Mouse (Mus musculus) testis, postnatal 10 days (tissue): ENCODE data around the gene Pde8b.

ENCODE experiments used
- DNase-seq: peaks from one replicate; pipeline ENCODE4 v3.0.0; 2021; ENCODE audit warnings: low spot score

Gene Pde8b

DNA sequence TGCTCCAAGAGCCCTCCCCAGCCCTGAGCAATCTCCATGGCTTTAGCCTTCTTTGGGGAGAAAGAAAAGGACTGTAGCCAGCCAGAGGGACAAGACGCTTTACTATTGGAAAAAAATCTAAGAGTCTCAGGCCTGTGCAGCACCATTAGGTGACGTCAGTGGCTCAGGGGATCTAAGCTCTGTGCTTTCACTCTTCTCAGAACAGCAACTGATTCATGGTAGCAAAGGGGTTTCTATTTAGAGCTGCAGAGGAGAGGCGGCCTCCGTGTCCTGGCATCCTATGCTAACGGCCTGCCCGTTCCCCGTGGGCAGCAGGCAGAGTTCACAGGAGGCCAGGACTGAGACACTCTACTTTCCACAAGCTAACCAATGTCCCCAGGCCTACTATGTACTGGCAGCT lies 169.1 kb downstream of the Pde8b start:
- peak; percentile 29 for DNase-seq

DNA sequence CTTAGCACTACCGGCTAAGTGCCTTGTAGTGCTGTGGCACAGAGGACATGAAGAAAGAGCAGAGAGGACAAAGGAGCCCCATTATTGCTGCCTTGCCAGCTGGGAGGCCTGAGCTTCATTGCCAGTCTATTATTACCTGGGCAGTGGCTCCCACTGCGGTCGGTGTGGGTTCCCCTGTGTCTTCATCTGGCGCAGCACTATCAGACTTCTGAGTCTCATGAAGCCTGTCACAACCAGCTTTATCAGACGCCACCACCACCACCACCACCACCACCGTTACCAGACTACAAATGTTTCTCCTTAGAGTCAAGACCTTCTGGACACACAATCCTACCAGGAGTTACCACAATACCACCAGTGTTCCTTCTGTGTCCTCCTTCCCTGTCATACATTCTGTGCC lies 171.6 kb downstream of the Pde8b start:
- DNase-seq: peak; percentile 23

DNA sequence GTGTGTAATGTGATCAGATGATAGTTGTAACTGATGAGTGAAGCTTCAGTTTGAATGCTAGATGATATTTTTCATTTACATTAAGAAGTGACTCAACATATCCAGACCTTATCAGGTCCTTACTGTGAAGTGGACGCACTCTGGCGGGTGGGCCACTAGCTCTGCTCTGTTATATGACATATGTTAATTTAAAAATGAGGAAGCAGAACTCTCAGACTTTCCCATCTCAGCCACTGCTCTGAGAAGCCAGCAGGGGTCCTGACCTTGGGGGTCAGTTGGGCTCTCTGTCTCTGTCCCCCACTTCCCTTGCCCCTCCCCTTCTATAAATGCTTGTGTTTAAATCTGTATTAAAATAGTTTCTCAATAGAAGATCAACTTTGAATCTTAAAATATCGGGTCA lies 172.4 kb downstream of the Pde8b start:
- peak; percentile 18 for DNase-seq

DNA sequence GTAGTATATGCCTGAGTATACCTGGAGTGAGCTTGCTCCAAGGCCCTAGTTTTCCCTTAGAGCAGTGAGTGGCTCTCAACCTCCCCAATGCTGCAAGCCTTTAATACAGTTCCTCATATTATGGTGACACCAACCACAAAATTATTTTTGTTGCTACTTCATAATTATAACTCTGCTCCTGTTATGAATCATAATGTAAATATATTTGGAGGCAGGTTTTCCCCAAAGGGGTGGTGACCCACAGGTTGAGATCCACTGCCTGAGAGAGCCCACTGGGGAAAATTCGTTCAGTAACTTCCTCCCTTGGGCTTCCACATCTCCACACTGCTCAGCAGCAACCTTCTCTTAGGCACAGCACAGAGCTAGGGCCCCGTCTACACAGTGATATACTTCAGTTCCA lies 174.0 kb downstream of the Pde8b start:
- DNase-seq: no peak

DNA sequence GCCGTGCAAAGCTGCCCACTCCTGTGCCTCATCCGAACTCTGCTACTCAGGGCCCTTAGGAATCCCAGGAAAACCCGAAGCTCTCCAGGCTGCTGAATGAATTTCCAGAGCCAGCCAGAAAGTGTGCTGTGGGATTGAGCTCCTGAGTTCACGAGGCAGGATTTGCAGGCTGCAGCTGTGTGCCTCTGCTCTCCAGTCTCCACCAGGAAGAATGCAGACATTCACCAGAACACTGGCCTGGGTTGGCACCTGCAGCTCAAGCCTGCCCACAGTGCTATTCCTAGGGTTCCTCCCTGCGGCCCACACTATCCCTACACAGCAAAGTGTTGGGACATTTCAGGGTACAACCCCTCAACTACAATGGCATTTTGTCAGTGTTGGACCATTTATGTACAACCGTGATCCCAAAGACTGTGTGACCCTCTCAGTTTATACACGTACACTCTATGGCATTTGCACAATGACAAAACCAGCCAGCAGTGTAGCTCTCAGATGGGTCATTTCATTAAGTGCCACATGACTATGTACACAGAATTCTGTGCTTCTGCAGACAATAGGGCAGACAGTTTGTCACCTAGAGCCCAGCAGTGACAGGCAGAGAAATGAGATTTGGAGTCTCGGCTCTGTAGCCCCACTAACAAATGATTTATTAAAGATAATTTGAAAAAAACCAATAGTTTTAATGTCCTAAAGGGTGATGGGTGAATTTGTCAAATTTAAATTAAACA lies 176.5 kb downstream of the Pde8b start:
- DNase-seq: peak; percentile 34

DNA sequence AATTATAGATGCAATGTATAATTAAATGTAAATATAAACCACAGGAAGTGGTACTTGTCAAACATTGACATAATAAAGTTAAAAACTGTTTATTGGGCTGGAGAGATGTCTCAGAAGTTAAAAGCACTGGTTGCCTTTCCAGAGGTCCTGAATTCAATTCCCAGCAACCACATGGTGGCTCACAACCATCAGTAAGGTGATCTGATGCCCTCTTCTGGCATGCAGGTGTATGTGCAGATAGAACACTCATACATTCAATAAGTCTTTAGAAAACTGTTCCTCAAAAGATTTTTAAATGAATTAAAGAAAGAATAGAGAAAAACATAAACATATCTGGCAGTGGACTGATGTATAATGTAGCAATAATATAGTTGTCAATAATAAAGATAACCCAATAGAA lies 179.9 kb downstream of the Pde8b start:
- no peak for DNase-seq

DNA sequence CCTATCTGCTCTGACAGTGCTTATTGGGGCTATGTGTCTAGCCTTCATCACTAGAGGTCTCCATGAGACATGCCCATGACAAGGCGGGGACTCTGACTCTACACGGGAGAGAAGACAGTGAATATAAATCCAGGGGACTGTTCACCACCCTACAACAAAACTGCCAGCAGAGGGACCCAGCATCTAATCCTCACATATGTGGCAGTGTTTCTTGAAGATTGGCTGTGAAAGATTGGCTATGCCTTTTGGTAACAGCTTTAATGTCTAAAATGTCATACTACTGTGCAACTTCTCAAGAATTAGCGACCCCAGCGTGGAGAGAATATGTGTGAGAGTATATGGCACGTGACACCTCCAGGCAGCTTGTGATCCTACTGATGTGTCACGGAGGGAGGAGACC lies 182.3 kb downstream of the Pde8b start:
- peak; percentile 50 for DNase-seq

DNA sequence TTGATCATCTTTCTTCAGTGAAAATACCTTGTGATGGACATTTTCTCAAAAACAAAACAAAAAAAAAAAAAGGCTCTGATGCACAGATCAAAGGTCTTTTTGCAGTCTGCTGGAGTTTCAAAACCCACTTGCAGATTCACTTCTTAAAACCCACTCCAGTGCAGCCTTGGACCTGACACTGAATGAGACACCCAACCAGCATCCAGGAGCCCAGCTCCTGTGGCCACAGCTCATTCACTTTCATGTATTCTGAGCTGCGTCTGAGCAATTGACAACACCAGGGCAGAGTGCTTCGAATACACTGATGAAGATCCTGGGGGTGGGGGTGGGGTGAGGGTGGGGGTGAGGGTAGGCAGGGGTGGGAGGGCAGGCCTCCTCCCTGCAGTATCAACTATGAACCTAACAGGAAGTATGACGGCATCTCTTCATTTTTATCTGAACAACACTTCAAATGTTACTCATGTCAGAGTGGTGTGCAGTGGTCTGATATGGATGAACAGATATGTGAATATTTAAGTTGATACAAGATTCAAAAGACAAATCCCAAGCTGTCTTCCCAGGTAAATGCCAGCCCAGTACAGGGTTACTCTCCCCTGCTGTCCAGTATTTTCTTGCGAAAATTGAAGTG lies 186.6 kb downstream of the Pde8b start:
- DNase-seq: peak; percentile 19

DNA sequence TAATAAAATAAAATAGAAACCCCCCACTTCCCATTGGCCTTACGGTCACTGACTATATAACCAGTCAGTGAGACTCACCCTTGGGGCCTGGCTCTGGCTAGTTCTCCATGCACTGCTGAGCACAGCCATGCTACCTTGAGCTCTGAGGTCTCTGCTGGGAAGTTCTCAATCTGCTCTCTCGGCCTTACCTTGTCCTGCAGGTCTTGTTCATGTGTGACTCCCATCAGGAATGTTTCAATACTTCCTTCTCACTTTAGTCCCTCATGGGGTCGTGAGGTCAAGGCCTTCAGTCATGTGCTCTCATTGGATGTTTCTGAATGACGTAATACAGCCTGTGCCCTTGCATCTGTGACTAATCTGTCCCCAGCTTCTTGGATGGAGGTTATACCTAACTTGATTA lies 191.3 kb downstream of the Pde8b start:
- DNase-seq: peak; percentile 39

DNA sequence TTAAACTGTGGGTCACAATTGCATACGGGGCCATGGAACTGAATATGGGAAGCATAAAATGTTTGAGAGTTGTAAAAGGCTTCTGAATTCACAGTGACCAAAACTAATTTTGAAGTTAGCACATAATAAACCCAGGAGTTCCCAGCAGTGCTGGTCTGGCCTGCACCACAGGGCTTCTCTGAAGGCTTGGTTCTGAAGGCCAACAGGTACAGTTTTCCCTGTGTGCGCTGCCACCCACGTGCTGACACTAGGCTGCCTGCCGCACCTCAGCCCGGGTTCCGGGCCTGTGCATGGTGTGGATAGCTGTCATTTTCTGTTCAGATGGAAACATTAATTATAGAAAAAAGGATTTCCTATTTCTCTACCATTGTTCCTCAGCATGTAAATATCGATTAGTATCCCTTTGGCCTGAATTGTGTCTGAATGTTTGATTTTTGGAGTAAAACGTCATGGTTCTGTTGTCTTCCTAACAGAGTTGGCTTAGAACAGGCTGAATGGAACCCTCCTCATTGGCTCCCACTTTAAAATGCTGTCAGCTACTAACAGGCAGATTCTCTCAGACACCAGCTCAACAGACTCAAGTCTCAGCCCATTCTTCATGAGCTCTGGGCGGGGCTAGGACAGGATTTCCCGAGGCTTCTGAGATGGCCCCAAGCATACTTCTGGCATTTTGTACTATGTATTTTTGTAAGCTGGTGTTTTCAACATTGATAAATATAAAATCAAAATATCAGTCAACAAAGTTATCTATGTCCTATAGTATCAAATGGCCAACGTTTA lies 193.4 kb downstream of the Pde8b start:
- peak; percentile 39 for DNase-seq

DNA sequence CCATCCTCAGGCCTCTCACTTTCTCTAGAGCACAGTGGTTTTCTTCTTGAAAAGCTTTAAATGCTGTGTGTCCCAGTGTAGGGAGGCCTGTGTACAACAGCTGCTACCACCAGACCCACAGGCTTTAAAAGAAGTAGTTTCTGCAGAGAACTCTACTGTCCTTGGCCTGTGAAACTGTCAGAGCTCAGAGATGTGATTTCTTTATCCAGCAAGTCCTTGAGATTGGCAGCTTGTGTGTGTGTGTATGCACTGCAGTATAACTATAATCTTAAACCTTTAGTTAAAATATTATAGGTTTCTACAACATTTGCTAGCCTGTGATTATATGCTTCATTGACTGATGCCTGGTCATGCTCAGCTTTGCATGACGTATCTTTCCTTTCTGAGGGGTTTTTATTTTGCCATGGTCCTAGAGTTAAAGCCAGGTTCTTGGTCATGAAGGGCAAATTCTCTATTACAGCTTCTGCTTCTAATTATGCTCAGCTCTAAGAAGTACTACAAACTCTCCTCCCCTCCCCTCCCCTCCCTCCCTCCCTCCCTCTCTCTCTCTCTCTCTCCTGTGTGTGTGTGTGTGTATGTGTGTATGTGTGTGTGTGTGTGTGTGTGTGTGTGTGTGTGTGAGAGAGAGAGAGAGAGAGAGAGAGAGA lies 194.3 kb downstream of the Pde8b start:
- DNase-seq: peak; percentile 15

DNA sequence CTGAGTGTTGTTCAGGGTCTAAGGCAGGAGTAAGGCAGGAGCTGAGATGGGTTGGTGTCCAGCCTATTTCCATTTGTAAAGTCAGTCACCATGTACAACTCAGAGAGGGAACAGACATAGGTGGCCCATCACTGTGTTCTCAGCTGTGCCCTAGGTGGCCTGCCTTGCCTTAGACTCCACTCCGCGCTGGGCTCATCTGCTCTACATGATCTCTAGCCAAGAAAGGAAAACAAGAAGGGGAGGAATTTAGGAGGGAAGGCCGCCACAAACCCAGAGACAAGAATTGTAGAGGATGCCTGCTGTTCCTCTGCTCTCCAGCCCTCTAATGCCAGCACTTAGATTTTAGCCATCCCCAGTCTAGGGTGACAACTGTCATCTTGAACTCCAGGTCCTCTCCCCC lies 197.7 kb downstream of the Pde8b start:
- peak; percentile 13 for DNase-seq

DNA sequence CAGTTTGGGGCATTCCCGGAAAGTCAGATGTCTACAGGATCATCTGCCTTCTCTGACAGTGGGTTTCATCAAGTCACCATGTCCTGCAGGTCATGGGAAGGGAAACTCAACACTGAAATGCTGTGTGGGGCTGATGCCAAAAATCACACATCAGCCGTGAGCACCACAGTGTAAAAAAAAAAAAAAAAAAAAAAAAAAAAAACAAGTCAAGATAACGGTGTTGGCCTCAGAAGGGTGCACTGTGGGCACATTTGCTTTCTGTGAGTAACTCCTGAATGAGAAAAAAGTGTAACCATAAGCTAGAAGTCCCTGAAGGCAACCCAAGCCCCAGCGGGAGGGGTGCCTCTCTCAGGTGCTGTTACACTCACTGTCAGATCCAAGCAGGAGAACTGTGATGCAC lies 199.7 kb downstream of the Pde8b start:
- peak; percentile 18 for DNase-seq

DNA sequence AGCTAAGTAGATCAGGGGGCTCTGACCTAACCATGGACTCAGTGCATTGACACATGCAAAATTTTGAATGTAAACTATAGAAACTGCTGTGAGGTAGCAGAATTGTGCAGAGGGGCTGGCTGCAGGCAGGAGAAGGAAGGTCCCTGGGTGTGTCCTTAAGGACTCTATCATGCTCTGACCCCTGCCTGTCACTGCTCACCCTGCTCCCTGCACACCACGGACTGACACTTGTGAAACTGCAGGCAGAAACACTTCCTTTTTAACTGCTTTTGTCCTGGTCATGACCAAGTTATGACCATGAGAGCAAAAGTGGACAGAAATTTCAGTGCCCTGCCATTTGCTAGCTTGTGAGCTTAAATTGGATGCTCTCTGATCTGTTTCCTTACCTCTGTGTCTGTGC lies 206.0 kb downstream of the Pde8b start:
- peak; percentile 22 for DNase-seq

DNA sequence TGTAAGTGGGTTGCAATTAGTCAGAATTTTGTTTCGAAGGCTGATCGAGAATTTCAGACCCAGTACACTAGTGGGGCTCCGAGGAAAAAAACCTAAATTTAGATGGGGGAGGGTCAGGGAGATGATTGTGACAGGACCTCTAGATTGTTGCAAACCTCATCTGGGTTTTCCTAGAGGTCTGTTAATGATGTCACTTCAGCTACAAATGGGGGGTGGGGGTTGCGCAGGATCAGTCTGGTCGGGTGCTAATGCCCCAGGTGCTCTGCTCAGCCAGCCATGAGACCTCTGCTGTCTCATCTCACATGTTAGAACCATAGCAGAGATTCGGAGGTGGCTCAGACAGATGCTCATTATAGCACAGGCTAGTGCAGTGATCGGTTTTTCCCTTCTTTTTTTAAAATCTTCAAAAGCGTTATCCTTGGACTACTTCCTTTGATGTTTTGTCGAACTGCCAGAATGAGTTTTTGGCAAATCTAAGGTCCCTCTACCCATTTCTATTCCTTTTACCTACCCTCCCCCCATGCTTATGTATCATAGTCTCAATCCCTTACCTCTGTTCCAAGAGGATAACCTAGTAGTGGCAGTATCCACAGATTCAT lies 209.9 kb downstream of the Pde8b start:
- no peak for DNase-seq

DNA sequence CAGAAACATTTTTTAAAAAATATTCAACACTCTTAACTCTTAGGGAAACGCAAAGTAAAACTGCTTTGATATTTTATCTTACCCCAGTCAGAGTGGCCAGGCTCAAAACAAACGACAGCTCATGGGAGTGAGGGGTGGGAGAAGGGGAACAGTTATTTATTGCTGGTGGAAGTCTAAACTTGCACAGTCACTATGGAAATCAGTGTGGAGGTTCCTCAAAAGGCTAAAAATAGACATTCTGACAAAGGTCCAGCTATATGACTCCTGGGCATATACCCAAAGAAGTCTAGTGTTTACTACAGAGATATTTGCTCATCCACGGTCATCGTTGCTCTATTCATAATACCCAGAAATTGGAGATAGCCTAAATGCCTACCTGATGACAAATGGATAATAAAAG lies 211.9 kb downstream of the Pde8b start:
- DNase-seq: peak; percentile 5

DNA sequence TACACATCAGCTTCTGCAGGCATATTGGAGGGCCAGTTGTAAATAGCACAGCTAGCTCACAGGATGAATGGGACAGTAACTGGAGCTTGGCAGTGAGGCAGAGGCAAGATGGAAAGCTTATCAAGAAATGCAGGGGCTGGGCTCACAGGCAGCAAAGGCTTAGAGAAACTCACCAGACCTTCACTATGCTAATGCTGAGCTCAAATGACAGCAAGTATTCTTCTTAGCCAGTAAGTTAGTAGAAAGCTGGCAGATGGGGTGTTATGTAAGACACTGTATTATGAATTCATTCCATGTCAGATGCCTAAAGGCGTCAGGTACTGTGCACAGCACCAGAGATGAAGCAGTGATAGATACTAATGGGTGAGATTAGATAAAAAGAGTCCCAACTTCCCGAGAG lies 215.4 kb downstream of the Pde8b start:
- no peak for DNase-seq

DNA sequence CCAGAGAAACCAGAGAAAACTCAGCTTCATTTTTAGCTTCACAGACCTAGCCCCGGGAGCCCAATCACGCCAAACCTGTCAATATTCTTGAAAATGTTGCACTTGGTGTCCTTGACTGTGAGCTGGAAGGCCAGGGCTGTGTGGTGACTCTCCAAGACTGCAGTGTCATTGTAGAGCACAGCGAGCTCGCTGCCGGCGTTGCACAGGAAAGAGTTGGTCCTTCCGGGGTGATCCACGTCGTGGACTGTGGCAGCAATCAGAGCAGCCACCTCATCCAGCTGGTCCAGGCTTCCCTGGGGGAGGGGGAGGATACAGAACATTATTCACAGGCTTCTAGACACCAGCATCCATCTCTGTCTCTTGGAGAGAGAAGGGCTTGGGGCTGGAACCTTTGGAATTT lies 216.0 kb downstream of the Pde8b start:
- DNase-seq: no peak

DNA sequence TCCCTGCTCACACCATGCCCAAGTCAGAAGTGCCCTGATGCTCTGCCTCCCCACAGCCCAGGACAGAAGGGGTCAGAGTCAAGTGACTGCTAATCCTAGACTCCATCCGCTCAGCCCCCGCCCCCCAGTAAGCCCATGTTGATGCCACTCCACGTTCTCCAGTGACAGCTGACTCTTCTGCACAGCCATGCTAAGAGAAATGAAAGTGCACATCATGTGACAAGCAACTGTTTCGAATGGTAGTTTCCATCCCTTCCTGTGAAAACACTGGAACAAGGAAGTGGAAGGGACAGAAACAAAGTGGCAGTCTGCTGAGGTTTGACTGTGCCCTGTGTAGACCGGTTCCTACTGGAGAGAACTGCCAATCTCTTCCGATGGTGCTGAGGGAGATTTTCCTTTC lies 217.2 kb downstream of the Pde8b start:
- DNase-seq: no peak

DNA sequence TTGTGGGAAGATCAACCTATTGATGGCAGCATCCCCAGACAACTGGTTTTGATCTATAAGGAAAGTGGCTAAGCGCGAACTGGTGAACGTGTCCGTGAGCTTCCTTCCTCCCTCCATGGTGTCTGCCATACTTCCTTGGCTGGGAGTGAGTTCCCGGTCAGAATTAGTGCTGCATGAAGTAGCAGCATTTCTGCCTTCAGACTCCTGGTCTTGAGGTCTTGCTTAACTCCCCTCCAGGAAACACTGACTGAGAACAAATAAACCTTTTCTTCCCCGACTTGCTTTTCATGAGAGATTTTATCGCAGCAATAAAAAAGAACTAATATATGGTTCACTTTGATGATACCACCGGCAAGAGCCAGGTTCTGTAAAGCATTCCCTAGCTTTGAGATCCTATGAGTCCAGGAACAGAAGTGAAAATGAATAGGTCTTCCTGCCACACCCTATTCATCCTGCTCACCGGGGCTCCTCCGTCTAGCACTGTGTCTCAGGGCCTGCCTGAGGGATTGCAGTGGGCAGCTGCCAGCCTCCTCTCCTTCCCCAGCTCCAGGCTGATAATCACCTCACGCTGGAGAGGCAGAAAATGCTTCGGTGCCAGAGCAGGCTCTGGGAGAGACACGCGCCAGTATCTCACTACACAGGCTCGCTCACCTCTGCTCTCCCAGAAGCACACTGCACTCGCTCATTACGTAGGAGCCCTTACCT lies 217.9 kb downstream of the Pde8b start:
- no peak for DNase-seq

DNA sequence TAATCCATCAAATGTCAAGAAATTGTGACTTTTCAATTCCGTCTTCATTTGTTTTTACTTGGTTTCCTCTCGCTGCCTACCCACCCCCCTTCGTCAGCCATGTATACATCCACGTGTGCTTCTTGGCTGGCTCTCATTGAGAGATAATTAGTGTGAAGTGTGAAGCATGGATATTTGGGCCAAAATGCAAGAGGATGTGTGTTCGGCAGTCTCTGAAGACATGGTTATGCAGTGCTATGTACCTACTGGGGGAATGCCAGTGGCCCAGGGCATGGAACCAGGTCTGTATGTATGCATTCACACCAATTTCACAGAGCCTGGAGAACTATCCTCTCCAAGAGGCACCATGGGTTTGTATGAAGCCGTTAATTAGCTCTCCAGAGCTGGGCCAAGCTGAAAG lies 219.3 kb downstream of the Pde8b start:
- no peak for DNase-seq

DNA sequence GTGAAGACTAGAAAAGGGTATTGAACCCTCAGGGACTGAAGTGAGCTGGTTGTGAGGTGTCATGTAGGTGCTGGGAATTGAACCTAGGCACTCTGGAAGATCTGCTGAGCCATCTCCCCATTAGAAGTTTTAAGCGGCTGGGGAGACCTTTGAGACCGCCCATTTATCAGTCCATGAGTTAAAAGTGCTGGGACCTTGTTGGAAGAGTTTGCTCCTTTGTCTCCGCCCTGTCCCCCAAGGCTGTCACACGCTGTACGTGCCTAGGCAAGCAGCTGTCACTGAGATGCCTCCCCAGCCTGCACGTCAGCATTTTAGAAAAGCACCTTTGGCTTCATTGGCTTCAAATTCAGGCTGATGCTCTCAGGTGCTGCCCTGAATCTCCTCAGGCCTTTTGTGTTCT lies 229.9 kb downstream of the Pde8b start:
- DNase-seq: no peak
